Mouse (Mus musculus) embryonic fibroblast, embryonic 13.5 days (primary cell): ENCODE measurements at regions not wholly inside any gene's neighbourhood (a gene's known extent, or its start where the extent isn't known, plus 50 kb on each side); places are given as distances from the start of the nearest gene placed in this dataset.

Experiments used
- CTCF ChIP-seq: IDR thresholded peaks from 2 replicates; pipeline ENCODE4 v1.5.1; 2011; ENCODE audit warnings: mild to moderate bottlenecking, control low read depth, low read length, moderate library complexity, borderline replicate concordance; ENCODE audit not compliant: insufficient read depth
- POLR2A ChIP-seq: IDR thresholded peaks from 2 replicates; pipeline ENCODE4 v1.6.1; 2011; ENCODE audit warnings: low read depth, mild to moderate bottlenecking, control low read depth, low read length, moderate library complexity

GRCm38 (mm10) chr6:35458250-35458649, 81.4 kb downstream of the Mtpn start:
- TF ChIP-seq POLR2A (no peak), CTCF (no peak)
